Mouse (Mus musculus) MEL (cell line): ENCODE data around the gene Pde3a. TPM values are rescaled to one million over a fixed set of nuclear protein-coding genes. Genes with fewer than 3 reads are reported as not detected.
A peak's percentile ranks its signal among the peaks of the same experiment; 100 is the strongest.

ENCODE experiments used
- DNase-seq: peaks from one replicate; pipeline ENCODE4 v3.0.0; 2011; ENCODE audit warnings: low read depth, low spot score
- H3K27ac ChIP-seq: 2 replicates; pipeline ENCODE4 v1.5.1; 2012; ENCODE audit warnings: low read depth, mild to moderate bottlenecking, control low read depth, low read length, moderate library complexity; ENCODE audit not compliant: control insufficient read depth
- H3K27me3 ChIP-seq, 2 experiments: fragments of 150-350 bp in 1 of 2; sonication (generic) in 1 of 2; 2 replicates each; pipeline ENCODE4 v1.6.1; 2012; ENCODE audit warnings: low read length in 2 of 2, mild to moderate bottlenecking in 2 of 2, improper control_type of control experiment in 1 of 2, moderate library complexity in 1 of 2; ENCODE audit not compliant: insufficient read depth in 2 of 2, control insufficient read depth in 1 of 2
- H3K36me3 ChIP-seq, 2 experiments: 2 replicates each; pipeline ENCODE4 v1.6.1; 2012 to 2014; ENCODE audit warnings: low read length in 2 of 2, improper control_type of control experiment in 1 of 2, inconsistent platforms in 1 of 2, mild to moderate bottlenecking in 1 of 2; ENCODE audit not compliant: insufficient read depth in 2 of 2, control insufficient read depth in 1 of 2
- H3K4me1 ChIP-seq, 2 experiments: fragments of 150-350 bp in 1 of 2; sonication (generic) in 1 of 2; 2 replicates each; pipeline ENCODE4 v1.6.1; 2012; ENCODE audit warnings: low read length in 2 of 2, improper control_type of control experiment in 1 of 2, mild to moderate bottlenecking in 1 of 2; ENCODE audit not compliant: insufficient read depth in 2 of 2, control insufficient read depth in 1 of 2
- H3K4me3 ChIP-seq, 2 experiments: fragments of 150-350 bp in 1 of 2; sonication (generic) in 1 of 2; 2 replicates each; pipeline ENCODE4 v1.5.1; 2012; ENCODE audit warnings: low read depth in 2 of 2, low read length in 2 of 2, mild to moderate bottlenecking in 2 of 2, moderate library complexity in 2 of 2, control low read depth in 1 of 2, improper control_type of control experiment in 1 of 2; ENCODE audit not compliant: control insufficient read depth in 1 of 2, insufficient read depth in 1 of 2
- H3K79me2 ChIP-seq: 2 replicates; pipeline ENCODE4 v1.6.1; 2012; ENCODE audit warnings: mild to moderate bottlenecking, low read length, moderate library complexity; ENCODE audit not compliant: control insufficient read depth, poor library complexity, insufficient read depth
- H3K9ac ChIP-seq: 2 replicates; pipeline ENCODE4 v1.6.1; 2012; ENCODE audit warnings: low read depth, mild to moderate bottlenecking, control low read depth, low read length, moderate library complexity; ENCODE audit not compliant: control insufficient read depth, poor library complexity, severe bottlenecking
- H3K9me3 ChIP-seq: fragments of 150-350 bp; sonication (generic); replicated peaks from 2 replicates; pipeline ENCODE4 v1.6.1; 2012; ENCODE audit warnings: mild to moderate bottlenecking, low read length, improper control_type of control experiment, moderate library complexity; ENCODE audit not compliant: insufficient read depth
- CHD2 ChIP-seq: IDR thresholded peaks from 2 replicates; pipeline ENCODE4 v1.6.1; 2011; ENCODE audit warnings: low read length, improper control_type of control experiment
- CTCF ChIP-seq, 3 experiments: IDR thresholded peaks in 2 of 3; conservative IDR thresholded peaks in 1 of 3; 2 replicates each; pipeline ENCODE4 v1.5.1; 2011 to 2012; ENCODE audit warnings: low read length in 3 of 3, low read depth in 2 of 3, mild to moderate bottlenecking in 2 of 3, improper control_type of control experiment in 1 of 3, inconsistent platforms in 1 of 3, mixed read lengths in 1 of 3, moderate library complexity in 1 of 3; ENCODE audit not compliant: control insufficient read depth in 1 of 3, insufficient read depth in 1 of 3, poor library complexity in 1 of 3, severe bottlenecking in 1 of 3
- E2F4 ChIP-seq: IDR thresholded peaks from 2 replicates; pipeline ENCODE4 v1.6.1; 2011; ENCODE audit warnings: low read depth, low read length, improper control_type of control experiment, borderline replicate concordance
- GATA1 ChIP-seq: IDR thresholded peaks from 2 replicates; pipeline ENCODE4 v1.6.1; 2011; ENCODE audit warnings: low read depth, low read length, improper control_type of control experiment
- JUND ChIP-seq: IDR thresholded peaks from 2 replicates; pipeline ENCODE4 v1.6.1; 2011; ENCODE audit warnings: low read depth, mild to moderate bottlenecking, improper control_type of control experiment, low read length
- MAZ ChIP-seq: IDR thresholded peaks from 2 replicates; pipeline ENCODE4 v1.6.1; 2012; ENCODE audit warnings: low read depth, mild to moderate bottlenecking, inconsistent platforms, low read length, improper control_type of control experiment
- MYB ChIP-seq: IDR thresholded peaks from 2 replicates; pipeline ENCODE4 v1.6.1; 2011; ENCODE audit warnings: mild to moderate bottlenecking, low read depth, low read length, improper control_type of control experiment
- NELFE ChIP-seq: IDR thresholded peaks from 2 replicates; pipeline ENCODE4 v1.6.1; 2011; ENCODE audit warnings: low read depth, low read length, improper control_type of control experiment
- NRF1 ChIP-seq: IDR thresholded peaks from 2 replicates; pipeline ENCODE4 v1.6.1; 2014; ENCODE audit warnings: low read depth, mild to moderate bottlenecking, inconsistent platforms, low read length, improper control_type of control experiment, moderate library complexity; ENCODE audit not compliant: poor library complexity, insufficient read depth, severe bottlenecking
- POLR2A ChIP-seq, 2 experiments: IDR thresholded peaks; 2 replicates each; pipeline ENCODE4 v1.6.1; 2011 to 2012; ENCODE audit warnings: low read length in 2 of 2, mild to moderate bottlenecking in 2 of 2, control low read depth in 1 of 2, improper control_type of control experiment in 1 of 2, low read depth in 1 of 2, moderate library complexity in 1 of 2; ENCODE audit not compliant: control insufficient read depth in 1 of 2, insufficient read depth in 1 of 2, poor library complexity in 1 of 2
- POLR2AphosphoS2 ChIP-seq: IDR thresholded peaks from 2 replicates; pipeline ENCODE4 v1.6.1; 2011; ENCODE audit warnings: low read length, improper control_type of control experiment
- POLR2AphosphoS5 ChIP-seq: IDR thresholded peaks from 2 replicates; pipeline ENCODE4 v1.6.1; 2012; ENCODE audit warnings: low read depth, borderline replicate concordance, mild to moderate bottlenecking, inconsistent platforms, low read length, moderate library complexity, mixed read lengths
- RAD21 ChIP-seq: IDR thresholded peaks from 2 replicates; pipeline ENCODE4 v1.6.1; 2011; ENCODE audit warnings: mild to moderate bottlenecking, low read depth, low read length, improper control_type of control experiment
- RCOR1 ChIP-seq: IDR thresholded peaks from 2 replicates; pipeline ENCODE4 v1.6.1; 2012; ENCODE audit warnings: low read depth, mild to moderate bottlenecking, inconsistent platforms, low read length, improper control_type of control experiment
- SIN3A ChIP-seq: IDR thresholded peaks from 2 replicates; pipeline ENCODE4 v1.6.1; 2012; ENCODE audit warnings: low read length, improper control_type of control experiment, inconsistent platforms
- SMC3 ChIP-seq: IDR thresholded peaks from 2 replicates; pipeline ENCODE4 v1.6.1; 2011; ENCODE audit warnings: low read depth, low read length, improper control_type of control experiment
- TCF12 ChIP-seq: IDR thresholded peaks from 2 replicates; pipeline ENCODE4 v1.6.1; 2014; ENCODE audit warnings: low read depth, mild to moderate bottlenecking, inconsistent platforms, low read length, improper control_type of control experiment, moderate library complexity
- UBTF ChIP-seq: IDR thresholded peaks from 2 replicates; pipeline ENCODE4 v1.6.1; 2012; ENCODE audit warnings: low read depth, mild to moderate bottlenecking, inconsistent platforms, low read length, improper control_type of control experiment, moderate library complexity, borderline replicate concordance; ENCODE audit not compliant: insufficient read depth
- USF2 ChIP-seq, 2 experiments: IDR thresholded peaks; 2 replicates each; pipeline ENCODE4 v1.6.1; 2011 to 2012; ENCODE audit warnings: improper control_type of control experiment in 2 of 2, low read length in 2 of 2, borderline replicate concordance in 1 of 2, inconsistent platforms in 1 of 2, low read depth in 1 of 2, mild to moderate bottlenecking in 1 of 2; ENCODE audit not compliant: insufficient read depth in 1 of 2
- ZKSCAN1 ChIP-seq: IDR thresholded peaks from 2 replicates; pipeline ENCODE4 v1.6.1; 2012; ENCODE audit warnings: low read depth, mild to moderate bottlenecking, inconsistent platforms, low read length, improper control_type of control experiment, moderate library complexity
- ZNF384 ChIP-seq: IDR thresholded peaks from 2 replicates; pipeline ENCODE4 v1.6.1; 2012; ENCODE audit warnings: low read depth, mild to moderate bottlenecking, inconsistent platforms, low read length, improper control_type of control experiment
- polyA plus RNA-seq, 2 experiments: library from polyadenylated mRNA; stranded (reverse) in 1 of 2; unstranded in 1 of 2; fragments of >175 nt in 1 of 2; fragments of >200 nt in 1 of 2; gene quantifications; 2 replicates each; pipeline versions ENCODE4 v1.2.1 to v1.2.4; 2012; ENCODE audit warnings: low replicate concordance in 2 of 2, low read depth in 1 of 2; ENCODE audit not compliant: insufficient read length in 2 of 2, insufficient read depth in 1 of 2, missing spikeins in 1 of 2
- total RNA-seq: library from RNA; depleted of rRNA; stranded (reverse); fragments of 300-350 nt; gene quantifications from 2 replicates; pipeline ENCODE4 v1.2.3, GENCODE M21; 2012; rRNA removed

Gene Pde3a
- total RNA-seq (not detected in 2 replicates), polyA plus RNA-seq (not detected)

DNA sequence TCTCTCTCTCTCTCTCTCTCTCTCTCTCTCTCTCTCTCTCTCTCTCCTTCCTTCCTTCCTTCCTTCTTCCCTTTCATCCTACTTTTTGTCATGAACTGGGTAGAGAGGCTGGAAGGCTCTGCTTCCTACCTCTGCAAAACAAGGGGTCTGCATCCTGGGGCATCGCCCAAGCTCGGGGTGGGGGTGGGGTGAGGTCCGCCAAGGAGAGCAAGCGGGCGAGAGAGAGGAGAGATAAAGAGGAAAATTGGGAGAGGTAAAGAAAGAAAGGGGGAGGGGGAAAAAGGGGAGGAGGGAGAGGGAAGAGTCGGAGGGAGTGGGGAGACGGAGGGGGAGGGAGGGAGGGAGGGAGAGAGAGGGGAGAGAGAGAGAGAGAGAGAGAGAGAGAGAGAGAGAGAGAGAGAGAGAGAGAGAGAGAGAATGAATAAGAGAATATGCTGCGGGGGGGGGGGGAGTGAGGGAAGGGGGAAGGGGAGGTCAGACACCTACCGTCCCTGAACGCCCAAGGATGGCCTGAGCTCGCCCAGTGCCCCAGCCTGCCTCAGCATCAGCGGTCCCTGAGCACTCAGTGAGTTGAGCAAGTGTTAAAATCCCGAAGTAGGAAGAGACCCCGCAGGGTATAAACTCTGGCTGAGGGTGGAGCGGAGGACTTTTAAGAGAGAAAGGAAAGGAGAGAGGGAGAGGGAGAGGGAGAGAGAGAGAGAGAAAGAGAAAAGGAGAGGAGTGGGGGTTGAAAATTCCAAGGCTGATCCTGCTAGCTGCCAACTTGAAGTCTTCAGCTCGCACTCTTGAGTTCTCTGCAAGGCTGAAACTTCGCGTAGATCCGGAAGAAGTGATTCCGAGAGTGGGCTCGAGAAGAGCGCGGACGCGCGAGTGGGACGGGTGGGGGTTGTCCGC, at the start of gene Pde3a:
Gene Pde3a, plus strand, starts transcription at position 579 of the 894 bp plus-strand sequence.
- Histone ChIP-seq H3K79me2 (no peaks in the 10 kb centered on the region), H3K9ac (no peak within 1 kb of the TSS), H3K36me3 (no peaks in the 10 kb centered on the region), H3K4me3 (no peak within 1 kb of the TSS), H3K9me3 (no peaks in the 10 kb centered on the region), H3K27me3 (no peaks in the 10 kb centered on the region), H3K27ac (no peak within 1 kb of the TSS), H3K4me1 (no peaks in the 10 kb centered on the region)
- no peak for TF ChIP-seq MAZ
- no peak for TF ChIP-seq UBTF
- TF ChIP-seq POLR2A (IDR thresholded peaks at IDR 0.05; ENCODE audit: control insufficient read depth in 1 of 2, insufficient read depth in 1 of 2, low read depth in 1 of 2, low read length in 2 of 2, poor library complexity in 1 of 2) = no peak
- TF ChIP-seq CHD2 = no peak
- no peak for TF ChIP-seq RCOR1
- no peak for TF ChIP-seq ZKSCAN1
- TF ChIP-seq SIN3A = no peak
- TF ChIP-seq CTCF (IDR thresholded peaks at IDR 0.05 in 2 of 3, conservative IDR thresholded peaks at IDR 0.05 in 1 of 3; ENCODE audit: control insufficient read depth in 1 of 3, insufficient read depth in 1 of 3, low read depth in 2 of 3, low read length in 3 of 3, poor library complexity in 1 of 3, severe bottlenecking in 1 of 3) = no peak
- no peak for TF ChIP-seq USF2 (IDR thresholded peaks at IDR 0.05; ENCODE audit: borderline replicate concordance in 1 of 2, insufficient read depth in 1 of 2, low read depth in 1 of 2, low read length in 2 of 2)
- TF ChIP-seq GATA1 = no peak
- TF ChIP-seq TCF12 = no peak
- TF ChIP-seq MYB = no peak
- TF ChIP-seq NRF1 = no peak
- TF ChIP-seq NELFE = no peak
- TF ChIP-seq POLR2AphosphoS2 = no peak
- TF ChIP-seq RAD21 = no peak
- TF ChIP-seq JUND = no peak
- no peak for TF ChIP-seq E2F4
- TF ChIP-seq SMC3 = no peak
- no peak for DNase-seq

DNA sequence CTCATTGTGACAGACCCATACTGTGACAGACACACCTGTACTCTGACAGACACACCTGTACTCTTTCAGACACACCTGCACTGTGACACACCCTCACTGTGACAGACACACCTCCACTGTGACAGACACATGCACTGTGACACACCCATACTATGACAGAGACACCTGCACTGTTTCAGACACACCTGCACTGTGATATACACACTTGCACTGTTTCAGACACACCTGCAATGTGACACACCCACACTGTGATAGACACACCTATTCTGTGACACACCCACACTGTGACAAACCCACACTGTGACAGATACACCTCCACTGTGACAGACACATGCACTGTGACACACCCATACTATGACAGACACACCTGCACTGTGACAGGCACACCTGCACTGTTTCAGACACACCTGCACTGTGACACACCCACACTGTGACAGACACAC, 48.9 kb upstream of the Pde3a start:
- Histone ChIP-seq H3K9ac (no peak overlapping the region), H3K4me3 (no peak overlapping the region), H3K27ac (no peak overlapping the region), H3K9me3 (no peaks in the 10 kb centered on the region), H3K4me1 (no peaks in the 10 kb centered on the region)
- DNase-seq = no peak
- TF ChIP-seq SIN3A = no peak
- TF ChIP-seq POLR2AphosphoS5 = peak; percentile 21; the same call in 1 of the 2 replicates
- no peak for TF ChIP-seq ZNF384
- TF ChIP-seq, all 39 proteins: peak for 1
- H3K27me3 ChIP-seq = no peaks in the 10 kb centered on the region
- H3K79me2 ChIP-seq = no peaks in the 10 kb centered on the region
- no peaks in the 10 kb centered on the region for H3K36me3 ChIP-seq
